Mouse (Mus musculus) C2C12 (cell line): ENCODE measurements around the gene Ncbp3. TPM values are rescaled to one million over a fixed set of nuclear protein-coding genes. Genes with fewer than 3 reads are reported as not detected.

Experiments
- H3K27me3 ChIP-seq: one replicate; pipeline ENCODE4 v1.6.1; 2011; ENCODE audit not compliant: control insufficient read depth, insufficient read depth, insufficient read length
- H3K36me3 ChIP-seq: one replicate; pipeline ENCODE4 v1.6.1; 2011; ENCODE audit not compliant: control insufficient read depth, insufficient read depth
- H3K4me3 ChIP-seq: one replicate; pipeline ENCODE4 v1.5.1; 2011; ENCODE audit warnings: mild to moderate bottlenecking, control low read depth; ENCODE audit not compliant: poor library complexity, insufficient read depth, severe bottlenecking
- H3K79me2 ChIP-seq: one replicate; pipeline ENCODE4 v1.6.1; 2011; ENCODE audit not compliant: control insufficient read depth, insufficient read depth
- H3K79me3 ChIP-seq: one replicate; pipeline ENCODE4 v1.6.1; 2011; ENCODE audit warnings: low read depth, control low read depth
- H3ac ChIP-seq: one replicate; pipeline ENCODE3; 2011; ENCODE audit warnings: low read depth; ENCODE audit not compliant: control insufficient read depth, insufficient read length
- CEBPB ChIP-seq: IDR thresholded peaks from one replicate; pipeline ENCODE4 v1.6.1; 2011; ENCODE audit warnings: low read depth, mild to moderate bottlenecking, control low read depth, moderate library complexity
- CTCF ChIP-seq: IDR thresholded peaks from one replicate; pipeline ENCODE4 v1.5.1; 2011; ENCODE audit not compliant: control insufficient read depth, insufficient read depth, insufficient read length
- FOSL1 ChIP-seq: IDR thresholded peaks from one replicate; pipeline ENCODE4 v1.8.0; 2011; ENCODE audit warnings: mild to moderate bottlenecking, low read length; ENCODE audit not compliant: poor library complexity, insufficient read depth, severe bottlenecking
- MAX ChIP-seq: IDR thresholded peaks from one replicate; pipeline ENCODE4 v1.6.1; 2011; ENCODE audit warnings: mild to moderate bottlenecking, control low read depth
- MYOD1 ChIP-seq: IDR thresholded peaks from one replicate; pipeline ENCODE4 v1.6.1; 2011; ENCODE audit warnings: low read depth; ENCODE audit not compliant: control insufficient read depth, insufficient read length
- MYOG ChIP-seq: IDR thresholded peaks from one replicate; pipeline ENCODE4 v1.6.1; 2011; ENCODE audit not compliant: control insufficient read depth, insufficient read length; ENCODE audit errors: extremely low read depth
- USF1 ChIP-seq: IDR thresholded peaks from one replicate; pipeline ENCODE4 v1.6.1; 2011; ENCODE audit warnings: low read depth, mild to moderate bottlenecking, control low read depth, moderate library complexity
- polyA plus RNA-seq: library from polyadenylated mRNA; unstranded; fragments of >200 nt; fragmentation: generic; extraction: Trizol; gene quantifications from one replicate; pipeline ENCODE4 v1.2.1, GENCODE M21; 2012; ENCODE audit warnings: missing spikeins

The Ncbp3 gene
- polyA plus RNA-seq, 1 experiment = 3.6 TPM

- H3ac ChIP-seq = no peak overlapping the region
- TF ChIP-seq CEBPB (no peak), FOSL1 (no peak), MYOG (no peak), CTCF (no peak), MAX (no peak)
- H3K36me3 ChIP-seq = no peaks in the 10 kb centered on the region
- H3K4me3 ChIP-seq = no peak overlapping the region
- peaks cover 4% of the 10 kb centered on the region for H3K27me3 ChIP-seq
- no peaks in the 10 kb centered on the region for H3K79me2 ChIP-seq
- H3K79me3 ChIP-seq = no peaks in the 10 kb centered on the region
These were observed 38.8 kb upstream of the Ncbp3 start for GRCm38 (mm10) chr11:73008826-73009225.

DNA sequence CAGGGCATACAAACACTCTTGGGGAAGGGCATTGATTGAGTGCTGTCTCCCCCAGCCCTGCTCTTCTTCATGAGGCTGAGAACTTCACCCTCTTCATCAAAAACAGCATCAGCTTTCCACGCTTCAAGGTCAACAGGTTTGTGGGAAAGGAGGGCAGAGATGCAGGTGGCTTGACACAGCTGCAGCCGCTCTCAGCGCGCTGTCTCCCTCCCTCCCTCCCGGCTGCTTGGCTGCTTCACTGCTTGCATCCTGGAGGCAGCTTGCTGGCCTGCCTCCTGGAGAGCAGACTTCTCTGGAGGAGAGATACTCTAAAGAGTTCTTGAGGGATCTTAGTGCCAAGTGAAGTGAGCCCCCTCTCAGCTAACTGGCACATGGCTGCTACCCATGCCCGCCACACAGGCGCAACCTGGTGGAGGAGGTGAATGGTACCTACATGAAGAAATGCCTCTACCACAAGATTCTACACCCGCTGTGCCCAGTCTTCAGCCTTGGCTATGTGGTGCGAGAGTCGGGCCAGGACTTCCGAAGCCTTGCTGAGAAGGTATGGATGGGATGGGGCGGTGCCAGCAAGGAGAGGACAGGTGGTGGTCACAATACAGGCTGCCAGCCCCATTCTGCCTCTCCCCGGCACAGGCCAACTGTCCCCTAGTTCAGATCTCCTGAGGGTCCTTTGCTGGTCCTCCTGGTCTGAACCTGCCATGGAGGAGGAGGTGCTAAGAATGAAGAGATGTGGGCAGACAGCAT is 37.9 kb upstream of the Ncbp3 start:
- H3K27me3 ChIP-seq = peaks cover 4% of the 10 kb centered on the region
- no peaks in the 10 kb centered on the region for H3K79me2 ChIP-seq
- H3K79me3 ChIP-seq = no peaks in the 10 kb centered on the region
- no peak overlapping the region for H3K4me3 ChIP-seq
- H3ac ChIP-seq = no peak overlapping the region
- H3K36me3 ChIP-seq = no peaks in the 10 kb centered on the region
- TF ChIP-seq MYOG (no peak), CEBPB (no peak), MYOD1 (no peak), USF1 (no peak), CTCF (no peak), MAX (no peak), FOSL1 (no peak)

GRCm38 (mm10) chr11:73013981-73014380 is 33.6 kb upstream of the Ncbp3 start:
- H3K4me3 ChIP-seq = no peak overlapping the region
- no peaks in the 10 kb centered on the region for H3K79me2 ChIP-seq
- peaks cover 4% of the 10 kb centered on the region for H3K27me3 ChIP-seq
- H3K79me3 ChIP-seq = no peaks in the 10 kb centered on the region
- no peak overlapping the region for H3ac ChIP-seq
- no peak for TF ChIP-seq USF1
- no peak for TF ChIP-seq MYOG
- TF ChIP-seq FOSL1 = no peak
- no peak for TF ChIP-seq MAX
- TF ChIP-seq MYOD1 = no peak
- no peak for TF ChIP-seq CEBPB
- no peak for TF ChIP-seq CTCF
- H3K36me3 ChIP-seq = no peaks in the 10 kb centered on the region

GRCm38 (mm10) chr11:73014831-73015344 is 32.7 kb upstream of the Ncbp3 start:
- Histone ChIP-seq H3ac (no peak overlapping the region), H3K79me3 (no peaks in the 10 kb centered on the region), H3K27me3 (peaks cover 2% of the 10 kb centered on the region), H3K79me2 (peaks cover 5% of the 10 kb centered on the region), H3K4me3 (no peak overlapping the region), H3K36me3 (no peaks in the 10 kb centered on the region)
- TF ChIP-seq MYOD1 = no peak
- no peak for TF ChIP-seq MYOG
- no peak for TF ChIP-seq CTCF
- TF ChIP-seq FOSL1 = no peak
- TF ChIP-seq MAX = no peak
- no peak for TF ChIP-seq CEBPB
- no peak for TF ChIP-seq USF1

- Histone ChIP-seq H3K79me3 (no peaks in the 10 kb centered on the region), H3K79me2 (peaks cover 5% of the 10 kb centered on the region), H3ac (no peak overlapping the region), H3K36me3 (no peaks in the 10 kb centered on the region), H3K27me3 (no peaks in the 10 kb centered on the region), H3K4me3 (no peak overlapping the region)
- no peak for TF ChIP-seq FOSL1
- no peak for TF ChIP-seq CTCF
- TF ChIP-seq MYOD1 = no peak
- no peak for TF ChIP-seq MAX
- TF ChIP-seq CEBPB = no peak
- TF ChIP-seq USF1 = no peak
- no peak for TF ChIP-seq MYOG
These were observed 32.0 kb upstream of the Ncbp3 start for GRCm38 (mm10) chr11:73015391-73016102.
